Mouse (Mus musculus): ENCODE measurements around the gene Gm13696. TPM values are rescaled to one million over a fixed set of nuclear protein-coding genes. Genes with fewer than 3 reads are reported as not detected.

Gm13696 gene
- polyA plus RNA-seq, 1 experiment from 2014 or later, result not detected

DNA sequence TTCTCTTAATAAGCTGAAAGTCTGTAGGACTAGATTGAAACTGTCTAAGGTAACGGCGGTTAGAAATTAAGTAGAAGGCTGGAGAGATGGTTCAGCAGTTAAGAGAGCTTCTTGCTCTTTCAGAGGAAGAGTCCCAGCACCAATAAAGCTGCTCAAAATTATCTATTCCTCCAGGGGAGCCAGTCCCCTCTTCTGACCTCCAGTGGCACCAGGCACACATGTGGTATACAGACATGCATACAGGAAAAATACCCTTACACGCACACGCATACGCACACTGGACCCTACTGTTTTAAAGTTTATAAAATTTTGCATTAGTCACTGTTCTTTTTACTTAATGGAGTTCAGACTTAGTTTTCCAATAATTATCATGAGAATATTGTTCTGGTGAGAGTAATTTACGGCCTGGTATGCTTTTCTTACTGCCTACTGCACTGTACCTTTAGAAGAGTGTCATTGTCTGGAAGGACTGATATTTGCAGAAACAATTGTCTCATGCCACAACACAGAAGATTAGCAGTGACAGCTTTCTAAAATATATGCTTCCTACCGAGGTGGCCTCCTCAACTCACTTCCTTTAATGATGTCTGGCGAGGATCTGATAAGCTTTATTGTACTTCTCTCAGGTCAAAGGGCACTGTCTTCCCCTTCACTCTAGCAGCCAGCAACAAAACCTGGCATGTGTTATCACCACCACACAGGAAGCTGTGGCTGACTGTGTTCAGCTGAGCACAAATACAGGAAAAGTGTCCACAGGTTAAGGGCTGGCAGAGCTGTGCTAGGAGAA lies 46.8 kb downstream of the Gm13696 start:
- Histone ChIP-seq H3K27me3 (ENCODE audit: control insufficient read depth, insufficient read depth, low read length) (no peaks in the 10 kb centered on the region), H3K4me2 (ENCODE audit: low read depth, low read length) (no peak overlapping the region), H3K4me1 (ENCODE audit: control insufficient read depth, insufficient read depth, low read length) (no peaks in the 10 kb centered on the region), H3K9me3 (ENCODE audit: control insufficient read depth, low read length) (no peaks in the 10 kb centered on the region), H3K4me3 (ENCODE audit: low read depth, low read length) (no peak overlapping the region), H3K27ac (ENCODE audit: low read depth, low read length) (no peak overlapping the region), H3K9ac (replicated peaks; ENCODE audit: low read depth, low read length) (no peak overlapping the region), H3K36me3 (ENCODE audit: control insufficient read depth, insufficient read depth, low read length) (no peaks in the 10 kb centered on the region)
- 70% methylated on average over 8 of the region's 8 CpGs for WGBS
- no peak for ATAC-seq (ENCODE audit: low read depth)

DNA sequence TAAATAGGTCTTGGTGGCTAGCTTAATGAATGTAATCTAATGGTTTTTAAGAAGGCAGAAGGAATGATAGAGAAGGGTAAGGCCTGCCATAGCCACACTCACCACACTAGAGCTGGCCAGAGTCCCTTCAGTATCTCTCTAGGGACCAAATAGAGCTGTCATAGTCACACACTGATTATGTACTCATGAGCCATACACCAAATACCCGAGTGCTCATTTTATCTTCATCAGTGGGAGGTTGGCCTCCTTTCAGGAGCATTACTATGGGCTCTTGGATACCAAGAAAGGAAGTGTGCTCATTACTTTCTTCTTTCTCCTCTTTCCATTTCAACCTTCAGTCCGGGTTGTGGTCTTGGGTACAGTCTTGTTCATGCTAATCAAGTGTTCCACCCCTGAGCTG lies 49.0 kb downstream of the Gm13696 start:
- Histone ChIP-seq H3K9me3 (ENCODE audit: control insufficient read depth, low read length) (no peaks in the 10 kb centered on the region), H3K9ac (replicated peaks; ENCODE audit: low read depth, low read length) (no peak overlapping the region), H3K27me3 (ENCODE audit: control insufficient read depth, insufficient read depth, low read length) (no peaks in the 10 kb centered on the region), H3K4me1 (ENCODE audit: control insufficient read depth, insufficient read depth, low read length) (no peaks in the 10 kb centered on the region), H3K27ac (ENCODE audit: low read depth, low read length) (no peak overlapping the region), H3K4me2 (ENCODE audit: low read depth, low read length) (no peak overlapping the region), H3K4me3 (ENCODE audit: low read depth, low read length) (no peak overlapping the region), H3K36me3 (ENCODE audit: control insufficient read depth, insufficient read depth, low read length) (no peaks in the 10 kb centered on the region)
- no peak for ATAC-seq (ENCODE audit: low read depth)
- 88% methylated on average over 2 of the region's 2 CpGs for WGBS

DNA sequence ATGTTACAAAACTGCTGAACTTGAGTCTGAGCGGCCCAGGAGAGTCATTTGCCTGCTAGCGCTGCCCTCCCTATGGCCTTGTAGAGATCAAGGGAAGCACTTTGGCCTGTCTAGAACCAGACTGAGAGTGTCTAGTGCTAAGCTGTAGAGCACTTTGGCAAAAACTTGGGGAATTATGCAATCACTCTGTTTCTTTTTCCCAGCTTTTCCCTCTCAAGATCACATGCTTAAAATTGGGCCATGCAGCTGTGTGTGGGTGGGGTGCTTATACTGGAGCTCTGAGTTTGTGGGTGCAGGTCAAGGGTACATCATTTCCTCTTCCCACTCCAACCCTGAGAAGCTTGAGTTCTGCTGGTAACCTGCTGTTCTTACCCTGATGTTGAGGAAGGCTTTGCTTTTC lies 50.0 kb downstream of the Gm13696 start:
- Histone ChIP-seq H3K4me3 (ENCODE audit: low read depth, low read length) (no peak overlapping the region), H3K4me2 (ENCODE audit: low read depth, low read length) (no peak overlapping the region), H3K27me3 (ENCODE audit: control insufficient read depth, insufficient read depth, low read length) (no peaks in the 10 kb centered on the region), H3K4me1 (ENCODE audit: control insufficient read depth, insufficient read depth, low read length) (no peaks in the 10 kb centered on the region), H3K36me3 (ENCODE audit: control insufficient read depth, insufficient read depth, low read length) (no peaks in the 10 kb centered on the region), H3K9ac (replicated peaks; ENCODE audit: low read depth, low read length) (no peak overlapping the region), H3K27ac (ENCODE audit: low read depth, low read length) (no peak overlapping the region), H3K9me3 (ENCODE audit: control insufficient read depth, low read length) (no peaks in the 10 kb centered on the region)
- 85% methylated on average over 2 of the region's 2 CpGs for WGBS
- no peak for ATAC-seq (ENCODE audit: low read depth)

DNA sequence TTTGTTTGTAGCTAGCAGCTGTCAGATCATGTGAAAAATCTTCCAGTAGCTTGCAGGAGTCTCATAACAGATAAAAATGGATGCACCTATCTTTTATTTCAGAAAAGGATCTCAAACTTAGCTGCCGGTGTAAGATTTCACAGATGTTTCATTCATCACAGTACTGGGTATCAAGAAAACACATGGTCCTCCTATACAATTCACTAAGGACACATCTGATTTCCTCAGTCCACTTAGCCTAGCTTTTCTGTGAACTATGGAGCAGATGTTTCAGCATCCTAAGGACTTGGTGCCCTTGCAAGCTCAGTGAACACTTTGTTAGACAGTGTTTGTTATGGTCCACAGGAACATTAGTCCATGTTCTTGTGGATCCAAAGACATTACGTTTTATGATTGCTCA lies 50.4 kb downstream of the Gm13696 start:
- Histone ChIP-seq H3K4me3 (ENCODE audit: low read depth, low read length) (no peak overlapping the region), H3K9me3 (ENCODE audit: control insufficient read depth, low read length) (no peaks in the 10 kb centered on the region), H3K4me1 (ENCODE audit: control insufficient read depth, insufficient read depth, low read length) (no peaks in the 10 kb centered on the region), H3K27ac (ENCODE audit: low read depth, low read length) (no peak overlapping the region), H3K4me2 (ENCODE audit: low read depth, low read length) (no peak overlapping the region), H3K9ac (replicated peaks; ENCODE audit: low read depth, low read length) (no peak overlapping the region), H3K27me3 (ENCODE audit: control insufficient read depth, insufficient read depth, low read length) (no peaks in the 10 kb centered on the region), H3K36me3 (ENCODE audit: control insufficient read depth, insufficient read depth, low read length) (no peaks in the 10 kb centered on the region)
- WGBS, result 82% methylated on average over 2 of the region's 2 CpGs
- ATAC-seq (ENCODE audit: low read depth), result no peak

Other genes starting within 250 kb of the Gm13696 start
- 32.9 and 37.0 TPM in 2 replicates for gene Itgav, start 248.7 kb upstream of the Gm13696 start, polyA plus RNA-seq (2014; fragmentation: Nextera tagmentation; extraction: Ambion mirVana)
- gene Fam171b, start 160.5 kb upstream of the Gm13696 start, polyA plus RNA-seq (2014; fragmentation: Nextera tagmentation; extraction: Ambion mirVana), result 98.7 and 110 TPM in 2 replicates
- not detected in 2 replicates for gene Zswim2, start 31.9 kb upstream of the Gm13696 start, polyA plus RNA-seq (2014; fragmentation: Nextera tagmentation; extraction: Ambion mirVana)
- gene Gm13698, start 17.4 kb upstream of the Gm13696 start, polyA plus RNA-seq (2014; fragmentation: Nextera tagmentation; extraction: Ambion mirVana), result not detected in 2 replicates
- gene Gm13693, start 11.6 kb upstream of the Gm13696 start, polyA plus RNA-seq (2014; fragmentation: Nextera tagmentation; extraction: Ambion mirVana), result not detected in 2 replicates
- gene Gm13695, start 5.8 kb upstream of the Gm13696 start, polyA plus RNA-seq (2014; fragmentation: Nextera tagmentation; extraction: Ambion mirVana), result not detected in 2 replicates
- not detected in 2 replicates for gene Gm13694, start 5.8 kb downstream of the Gm13696 start, polyA plus RNA-seq (2014; fragmentation: Nextera tagmentation; extraction: Ambion mirVana)
- gene Gm13697, start 11.6 kb downstream of the Gm13696 start, polyA plus RNA-seq (2014; fragmentation: Nextera tagmentation; extraction: Ambion mirVana), result not detected in 2 replicates
- not detected in 2 replicates for gene Gm13691, start 17.4 kb downstream of the Gm13696 start, polyA plus RNA-seq (2014; fragmentation: Nextera tagmentation; extraction: Ambion mirVana)